Mouse (Mus musculus): ENCODE measurements at regions not wholly inside any gene's neighbourhood (a gene's known extent, or its start where the extent isn't known, plus 50 kb on each side); places are given as distances from the start of the nearest gene placed in this dataset.

DNA sequence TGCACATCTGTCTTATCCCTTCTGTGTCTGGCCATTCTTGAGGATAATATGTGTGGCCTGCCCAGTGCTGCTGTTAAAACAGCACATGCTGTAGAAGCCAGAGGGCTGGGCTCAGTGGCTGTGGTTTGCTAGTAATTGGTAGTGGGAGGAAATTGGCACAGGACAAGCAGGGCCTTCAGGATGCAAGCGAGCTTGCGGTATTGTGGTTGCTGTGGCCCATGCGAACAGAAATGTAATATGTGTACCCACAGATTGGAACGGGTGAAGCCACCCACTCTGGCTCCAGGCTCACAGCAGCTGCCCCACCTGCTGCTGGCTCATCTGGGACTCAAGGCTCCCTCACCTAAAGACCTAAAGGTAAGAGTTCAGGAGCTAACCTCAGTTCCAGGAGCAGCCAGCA, 51.8 kb upstream of the Tgm3 start:
- TF ChIP-seq CTCF (IDR thresholded peaks at IDR 0.05; ENCODE audit: low read depth) (no peak), EP300 (IDR thresholded peaks at IDR 0.05; ENCODE audit: low read depth) (no peak)
- no peak overlapping the region for H3K9ac ChIP-seq (replicated peaks)
- H3K9me3 ChIP-seq (ENCODE audit: control insufficient read depth, low read length), result no peaks in the 10 kb centered on the region
- no peak overlapping the region for H3K4me2 ChIP-seq (ENCODE audit: low read depth)
- no peak for ATAC-seq (ENCODE audit: insufficient read depth)
- H3K27me3 ChIP-seq (ENCODE audit: control insufficient read depth, insufficient read depth, low read length), result no peaks in the 10 kb centered on the region
- no peak for DNase-seq (ENCODE audit: low read depth in 3 of 3, low spot score in 3 of 3)
- 30% methylated on average over 4 of the region's 4 CpGs for WGBS (ENCODE audit: insufficient replicate concordance)
- no peak overlapping the region for H3K4me3 ChIP-seq (ENCODE audit: insufficient read depth in 1 of 2, low read depth in 2 of 2, low read length in 2 of 2)
- no peak overlapping the region for H3K27ac ChIP-seq
- no peaks in the 10 kb centered on the region for H3K36me3 ChIP-seq (replicated peaks; ENCODE audit: control insufficient read depth, insufficient read depth, low read depth)
- H3K4me1 ChIP-seq (replicated peaks; ENCODE audit: control insufficient read depth in 2 of 2, insufficient read depth in 2 of 2, low read length in 1 of 2), result no peaks in the 10 kb centered on the region

DNA sequence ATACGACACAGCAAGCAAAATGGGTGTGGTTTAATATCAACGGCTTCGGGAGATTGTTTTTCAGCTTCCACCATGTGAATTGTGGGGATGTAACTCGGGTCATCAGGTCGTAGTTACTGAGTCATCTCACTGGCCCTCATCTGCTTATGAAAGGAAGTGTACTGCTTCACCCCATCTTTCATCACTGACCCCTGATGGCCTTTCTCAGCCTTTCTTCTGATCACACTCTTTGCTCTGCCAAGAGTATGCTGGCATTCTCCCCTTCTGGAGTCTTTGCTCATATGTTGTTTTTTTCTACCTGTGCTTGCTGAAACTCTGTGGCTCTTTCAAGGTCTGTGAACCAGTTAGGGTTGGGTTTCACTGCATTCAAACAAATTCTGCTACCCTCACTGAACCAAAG, 50.6 kb upstream of the Tgm3 start:
- Histone ChIP-seq H3K9me3 (ENCODE audit: control insufficient read depth, low read length) (no peaks in the 10 kb centered on the region), H3K36me3 (replicated peaks; ENCODE audit: control insufficient read depth, insufficient read depth, low read depth) (no peaks in the 10 kb centered on the region), H3K4me2 (ENCODE audit: low read depth) (no peak overlapping the region), H3K4me3 (ENCODE audit: insufficient read depth in 1 of 2, low read depth in 2 of 2, low read length in 2 of 2) (no peak overlapping the region), H3K27me3 (ENCODE audit: control insufficient read depth, insufficient read depth, low read length) (no peaks in the 10 kb centered on the region), H3K27ac (no peak overlapping the region), H3K9ac (replicated peaks) (no peak overlapping the region), H3K4me1 (replicated peaks; ENCODE audit: control insufficient read depth in 2 of 2, insufficient read depth in 2 of 2, low read length in 1 of 2) (no peaks in the 10 kb centered on the region)
- WGBS (ENCODE audit: insufficient replicate concordance), result 46% methylated on average over 5 of the region's 5 CpGs
- no peak for DNase-seq (ENCODE audit: low read depth in 3 of 3, low spot score in 3 of 3)
- no peak for ATAC-seq (ENCODE audit: insufficient read depth)
- TF ChIP-seq CTCF (IDR thresholded peaks at IDR 0.05; ENCODE audit: low read depth) (no peak), EP300 (IDR thresholded peaks at IDR 0.05; ENCODE audit: low read depth) (no peak)

Measured in liver, embryonic 14.5 days (tissue).